Mouse (Mus musculus): ENCODE measurements at regions not wholly inside any gene's neighbourhood (a gene's known extent, or its start where the extent isn't known, plus 50 kb on each side); places are given as distances from the start of the nearest gene placed in this dataset.

- Histone ChIP-seq H3K4me1 (replicated peaks; ENCODE audit: insufficient read depth, low read length) (no peaks in the 10 kb centered on the region), H3K27me3 (ENCODE audit: insufficient read depth, low read length) (no peaks in the 10 kb centered on the region), H3K9ac (ENCODE audit: low read depth, low read length) (no peak overlapping the region), H3K4me2 (ENCODE audit: low read length) (no peak overlapping the region), H3K4me3 (replicated peaks; ENCODE audit: low read depth, low read length) (no peak overlapping the region), H3K36me3 (ENCODE audit: insufficient read depth, low read length) (no peaks in the 10 kb centered on the region), H3K9me3 (replicated peaks; ENCODE audit: low read length) (no peaks in the 10 kb centered on the region), H3K27ac (no peak overlapping the region)
- DNase-seq (ENCODE audit: low spot score) (peak; percentile 27), ATAC-seq (replicated peaks; ENCODE audit: low FRiP score, low read depth) (no peak; the same call in 1 of the 2 replicates)
- WGBS = 56% methylated on average over 5 of the region's 5 CpGs
- no peak for TF ChIP-seq CTCF (IDR thresholded peaks at IDR 0.05; ENCODE audit: low read depth)
These were observed 89.8 kb downstream of the Elovl4 start for GRCm38 (mm10) chr9:83716101-83716763.

GRCm38 (mm10) chr9:83707361-83707760 lies 98.7 kb downstream of the Elovl4 start:
- DNase-seq (ENCODE audit: low spot score) = no peak
- no peaks in the 10 kb centered on the region for H3K36me3 ChIP-seq (ENCODE audit: insufficient read depth, low read length)

GRCm38 (mm10) chr9:83706071-83706470 lies 100.0 kb downstream of the Elovl4 start:
- no peak for DNase-seq (ENCODE audit: low spot score)
- ATAC-seq (replicated peaks; ENCODE audit: low FRiP score, low read depth) = no peak

More at GRCm38 (mm10) chr9:83707361-83707760, 98.7 kb downstream of the Elovl4 start:
- no peak overlapping the region for H3K4me2 ChIP-seq (ENCODE audit: low read length)
- no peak overlapping the region for H3K4me3 ChIP-seq (replicated peaks; ENCODE audit: low read depth, low read length)
- no peaks in the 10 kb centered on the region for H3K27me3 ChIP-seq (ENCODE audit: insufficient read depth, low read length)
- H3K27ac ChIP-seq = no peak overlapping the region
- TF ChIP-seq CTCF (IDR thresholded peaks at IDR 0.05; ENCODE audit: low read depth) = no peak
- WGBS = 63% methylated on average over 3 of the region's 3 CpGs
- H3K9me3 ChIP-seq (replicated peaks; ENCODE audit: low read length) = no peaks in the 10 kb centered on the region
- ATAC-seq (replicated peaks; ENCODE audit: low FRiP score, low read depth) = no peak
- H3K4me1 ChIP-seq (replicated peaks; ENCODE audit: insufficient read depth, low read length) = no peaks in the 10 kb centered on the region
- no peak overlapping the region for H3K9ac ChIP-seq (ENCODE audit: low read depth, low read length)

GRCm38 (mm10) chr9:83704186-83704585 lies 101.9 kb downstream of the Elovl4 start:
- no peak overlapping the region for H3K27ac ChIP-seq

More at GRCm38 (mm10) chr9:83706071-83706470, 100.0 kb downstream of the Elovl4 start:
- Histone ChIP-seq H3K4me3 (replicated peaks; ENCODE audit: low read depth, low read length) (no peak overlapping the region), H3K27ac (no peak overlapping the region), H3K4me2 (ENCODE audit: low read length) (no peak overlapping the region), H3K9me3 (replicated peaks; ENCODE audit: low read length) (no peaks in the 10 kb centered on the region), H3K9ac (ENCODE audit: low read depth, low read length) (no peak overlapping the region), H3K4me1 (replicated peaks; ENCODE audit: insufficient read depth, low read length) (no peaks in the 10 kb centered on the region), H3K36me3 (ENCODE audit: insufficient read depth, low read length) (no peaks in the 10 kb centered on the region), H3K27me3 (ENCODE audit: insufficient read depth, low read length) (no peaks in the 10 kb centered on the region)
- WGBS = 60% methylated on average over 6 of the region's 6 CpGs
- no peak for TF ChIP-seq CTCF (IDR thresholded peaks at IDR 0.05; ENCODE audit: low read depth)

GRCm38 (mm10) chr9:83700916-83701315 lies 105.2 kb downstream of the Elovl4 start:
- H3K27me3 ChIP-seq (ENCODE audit: insufficient read depth, low read length) = no peaks in the 10 kb centered on the region
- H3K4me1 ChIP-seq (replicated peaks; ENCODE audit: insufficient read depth, low read length) = no peaks in the 10 kb centered on the region
- no peak overlapping the region for H3K4me2 ChIP-seq (ENCODE audit: low read length)
- no peak overlapping the region for H3K4me3 ChIP-seq (replicated peaks; ENCODE audit: low read depth, low read length)
- no peaks in the 10 kb centered on the region for H3K36me3 ChIP-seq (ENCODE audit: insufficient read depth, low read length)
- H3K9ac ChIP-seq (ENCODE audit: low read depth, low read length) = no peak overlapping the region
- no peaks in the 10 kb centered on the region for H3K9me3 ChIP-seq (replicated peaks; ENCODE audit: low read length)
- no peak for ATAC-seq (replicated peaks; ENCODE audit: low FRiP score, low read depth)
- TF ChIP-seq CTCF (IDR thresholded peaks at IDR 0.05; ENCODE audit: low read depth) = no peak
- WGBS = 91% methylated on average over 7 of the region's 7 CpGs
- no peak overlapping the region for H3K27ac ChIP-seq
- DNase-seq (ENCODE audit: low spot score) = no peak

More at GRCm38 (mm10) chr9:83704186-83704585, 101.9 kb downstream of the Elovl4 start:
- DNase-seq (ENCODE audit: low spot score) (no peak), ATAC-seq (replicated peaks; ENCODE audit: low FRiP score, low read depth) (no peak)
- Histone ChIP-seq H3K4me3 (replicated peaks; ENCODE audit: low read depth, low read length) (no peak overlapping the region), H3K9ac (ENCODE audit: low read depth, low read length) (no peak overlapping the region), H3K27me3 (ENCODE audit: insufficient read depth, low read length) (no peaks in the 10 kb centered on the region), H3K9me3 (replicated peaks; ENCODE audit: low read length) (no peaks in the 10 kb centered on the region), H3K36me3 (ENCODE audit: insufficient read depth, low read length) (no peaks in the 10 kb centered on the region), H3K4me2 (ENCODE audit: low read length) (no peak overlapping the region), H3K4me1 (replicated peaks; ENCODE audit: insufficient read depth, low read length) (no peaks in the 10 kb centered on the region)
- TF ChIP-seq CTCF (IDR thresholded peaks at IDR 0.05; ENCODE audit: low read depth) = no peak

- Histone ChIP-seq H3K36me3 (ENCODE audit: insufficient read depth, low read length) (no peaks in the 10 kb centered on the region), H3K27ac (no peak overlapping the region), H3K4me1 (replicated peaks; ENCODE audit: insufficient read depth, low read length) (no peaks in the 10 kb centered on the region), H3K9me3 (replicated peaks; ENCODE audit: low read length) (no peaks in the 10 kb centered on the region), H3K4me2 (ENCODE audit: low read length) (no peak overlapping the region), H3K9ac (ENCODE audit: low read depth, low read length) (no peak overlapping the region), H3K4me3 (replicated peaks; ENCODE audit: low read depth, low read length) (no peak overlapping the region), H3K27me3 (ENCODE audit: insufficient read depth, low read length) (no peaks in the 10 kb centered on the region)
- no peak for TF ChIP-seq CTCF (IDR thresholded peaks at IDR 0.05; ENCODE audit: low read depth)
- ATAC-seq (replicated peaks; ENCODE audit: low FRiP score, low read depth) (no peak), DNase-seq (ENCODE audit: low spot score) (no peak)
- WGBS = 86% methylated on average over 7 of the region's 7 CpGs
These were observed 106.0 kb downstream of the Elovl4 start for GRCm38 (mm10) chr9:83700056-83700455.
